Mouse (Mus musculus) heart, postnatal 10 days (tissue): ENCODE data around the gene Fpr-rs4. TPM values are rescaled to one million over a fixed set of nuclear protein-coding genes. Genes with fewer than 3 reads are reported as not detected.
"Not testable (repeated sequence)": the region's sequence is repeated elsewhere in the genome, so short reads cannot be mapped to it uniquely, and the experiment has no call there.

ENCODE experiments used
- DNase-seq, 2 experiments: peaks; one replicate each; pipeline ENCODE4 v3.0.0; 2021
- intact Hi-C: fragments of 180-260 bp; cut with DNase I; formaldehyde crosslinking; loops from one replicate; pipeline ENCODE4 v1.15.1; 2025
- total RNA-seq, 2 experiments: library from RNA; stranded (reverse); gene quantifications; 2 replicates each; pipeline ENCODE4 v1.2.3; 2021

The Fpr-rs4 gene
- not detected for total RNA-seq

DNA sequence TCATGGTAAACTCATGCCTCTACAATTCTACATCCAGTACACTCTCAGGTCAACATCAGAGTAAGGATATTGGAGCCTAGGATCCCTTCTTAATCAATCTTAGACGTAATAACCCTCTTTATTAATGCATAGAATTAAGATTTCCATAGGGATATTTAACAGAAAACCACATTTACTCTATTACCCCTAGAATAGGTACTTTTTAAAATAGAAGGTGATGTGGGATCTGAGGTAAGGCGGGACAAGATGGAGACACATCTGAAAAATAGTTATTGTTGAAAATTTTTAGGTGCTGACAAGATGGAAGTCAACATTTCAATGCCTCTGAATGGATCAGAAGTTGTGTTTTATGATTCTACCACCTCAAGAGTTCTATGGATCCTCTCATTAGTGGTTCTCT lies at the start of gene Fpr-rs4:
TSS of gene Fpr-rs4 (plus strand) at position 301 of the 400 bp plus-strand sequence.
- intact Hi-C loops, result no loop called here
- DNase-seq, result no peak

GRCm38 (mm10) chr17:17973443-17973842 lies 48.1 kb upstream of the Fpr-rs4 start:
- DNase-seq, result no peak

GRCm38 (mm10) chr17:17981232-17981631 lies 40.3 kb upstream of the Fpr-rs4 start:
- DNase-seq, intact Hi-C loops: not testable (repeated sequence)

More at GRCm38 (mm10) chr17:17973443-17973842, 48.1 kb upstream of the Fpr-rs4 start:
- intact Hi-C loops, result no loop called here

- intact Hi-C loops, result no loop called here
- no peak for DNase-seq
Observed at GRCm38 (mm10) chr17:18004752-18005151, 16.8 kb upstream of the Fpr-rs4 start.

DNA sequence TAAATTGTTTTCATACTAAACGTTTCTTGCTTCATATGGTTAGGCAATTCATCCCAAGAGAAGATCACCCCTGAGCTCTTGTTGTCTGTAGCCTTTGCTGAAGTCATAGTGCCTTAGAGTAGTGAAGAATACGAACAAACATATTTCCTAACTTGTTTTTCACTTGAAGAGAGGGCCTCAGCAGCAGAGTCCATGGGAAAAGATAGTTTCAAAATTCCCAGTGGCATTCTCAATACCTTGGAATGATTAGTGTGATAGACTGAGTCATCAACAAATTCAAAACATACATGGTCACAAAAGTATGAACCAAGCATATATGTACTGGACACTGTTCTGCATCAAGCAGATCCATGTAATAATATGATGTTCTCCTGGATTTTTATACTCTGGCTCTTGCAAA lies 27.6 kb downstream of the Fpr-rs4 start, which contains the start of gene Vmn2r124:
TSS of gene Vmn2r124 (plus strand) at position 301 of the 400 bp plus-strand sequence.
- no peak for DNase-seq
- intact Hi-C loops, result no loop called here

Other genes starting within 250 kb of the Fpr-rs4 start
- gene Spaca6, start 194.6 kb upstream of the Fpr-rs4 start, total RNA-seq, result 10 to 100 TPM; 24.6 to 27.2 TPM
- gene Has1, start 166.5 kb upstream of the Fpr-rs4 start, total RNA-seq, result under 1 TPM; 0.40 to 0.77 TPM
- gene Fpr1, start 137.8 kb upstream of the Fpr-rs4 start, total RNA-seq, result under 1 TPM in 1 of 2 experiments, not detected in 1; 0.20 TPM
- gene Fpr2, start 133.9 kb upstream of the Fpr-rs4 start, total RNA-seq, result under 1 TPM in 1 of 2 experiments, not detected in 1; 0.40 TPM
- not detected for gene Fpr3, start 133.9 kb upstream of the Fpr-rs4 start, total RNA-seq
- not detected for gene Vmn2r124, start 27.7 kb downstream of the Fpr-rs4 start, total RNA-seq
- not detected for gene Vmn2r91, start 63.3 kb downstream of the Fpr-rs4 start, total RNA-seq
- gene Vmn2r92, start 130.2 kb downstream of the Fpr-rs4 start, total RNA-seq, result not detected